Mouse (Mus musculus) adrenal gland, postnatal 25 days (tissue): Measurements from ENCODE around the gene Ccsap. TPM values are rescaled to one million over a fixed set of nuclear protein-coding genes. Genes with fewer than 3 reads are reported as not detected.
"Not testable (repeated sequence)": the region's sequence is repeated elsewhere in the genome, so short reads cannot be mapped to it uniquely, and the experiment has no call there.

Experiments
- DNase-seq: peaks from one replicate; pipeline ENCODE4 v3.0.0; 2021; ENCODE audit warnings: mixed read lengths
- total RNA-seq: library from RNA; stranded (reverse); gene quantifications from 2 replicates; pipeline ENCODE4 v1.2.3, GENCODE M21; 2021

Ccsap gene
- total RNA-seq, 1 experiment from 2014 or later = 4.4 TPM

DNA sequence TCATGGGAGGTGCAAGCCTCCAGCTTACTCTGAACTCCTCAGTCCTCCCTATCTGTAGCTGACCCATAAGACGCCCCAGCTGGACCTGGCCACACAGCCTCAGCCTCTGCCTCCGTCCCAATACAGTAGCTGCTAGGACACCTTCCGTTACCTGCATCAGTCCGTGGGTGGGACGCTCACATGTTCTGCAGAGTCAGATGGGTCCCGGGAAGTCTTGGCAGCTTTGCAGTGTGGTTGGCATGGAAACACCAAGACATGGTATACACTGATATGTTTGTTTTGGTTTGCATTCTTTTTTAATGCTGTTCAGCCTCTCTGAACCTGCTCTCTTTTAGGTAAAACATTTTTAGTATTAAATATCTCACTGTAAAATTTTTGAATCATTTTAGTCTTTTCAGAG, 23.7 kb downstream of the Ccsap start:
- no peak for DNase-seq

DNA sequence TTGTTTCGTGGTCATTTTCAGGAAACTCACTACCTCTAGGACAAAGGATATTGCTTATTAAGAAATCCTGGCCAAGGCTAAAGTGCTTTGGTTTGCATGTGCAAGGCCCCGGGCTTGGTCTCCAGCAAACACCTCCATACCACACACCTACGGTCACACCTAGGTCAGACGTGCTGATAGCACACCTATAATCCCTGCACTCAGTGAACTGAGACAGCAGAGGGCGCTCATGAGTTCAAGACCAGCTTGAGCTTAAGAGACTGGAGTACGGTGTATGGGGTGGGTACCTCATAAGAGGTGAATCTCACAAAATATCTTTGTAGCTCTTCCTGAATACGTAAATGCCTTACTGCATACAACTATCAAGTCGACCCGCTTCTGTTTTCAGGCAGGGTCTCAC, 24.6 kb downstream of the Ccsap start:
- DNase-seq = peak; percentile 62

DNA sequence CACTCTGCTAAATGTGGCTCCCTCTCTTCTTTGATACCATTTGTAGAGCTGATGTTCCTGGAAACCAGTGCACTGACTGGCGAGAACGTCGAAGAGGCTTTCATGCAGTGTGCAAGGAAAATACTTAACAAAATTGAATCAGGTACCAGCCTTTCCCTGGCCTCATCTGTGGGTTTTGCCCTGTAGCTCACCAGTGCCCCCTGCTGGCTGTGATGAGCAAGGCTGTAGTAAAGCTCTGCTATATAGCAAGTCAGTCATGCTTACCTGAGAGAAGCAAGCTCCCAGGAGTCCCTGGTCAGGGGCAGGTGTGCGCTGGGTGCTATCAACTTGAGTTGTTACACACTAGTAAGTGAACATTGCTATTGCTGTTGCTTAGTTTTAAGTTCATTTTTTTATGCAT, 27.3 kb downstream of the Ccsap start:
- DNase-seq = peak; percentile 76

DNA sequence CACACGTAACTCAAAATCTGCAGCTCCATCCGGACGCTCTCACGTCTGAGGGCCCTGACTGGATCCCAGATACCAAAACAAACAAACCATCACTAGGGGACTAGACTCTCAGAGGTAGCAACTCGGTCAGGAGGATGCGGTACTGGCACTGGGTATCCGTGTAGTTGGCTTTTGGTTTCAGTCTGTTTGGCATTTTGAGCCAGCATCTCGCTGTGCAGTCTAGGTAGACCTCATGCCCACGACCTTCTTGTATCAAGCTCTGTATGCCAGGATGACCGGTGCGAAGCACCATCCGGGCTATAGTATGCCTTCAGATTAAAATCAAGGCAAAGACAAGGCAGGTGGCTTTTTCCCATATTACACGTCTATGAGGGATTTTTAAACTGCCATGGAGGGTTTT, 32.5 kb downstream of the Ccsap start:
- DNase-seq = no peak

DNA sequence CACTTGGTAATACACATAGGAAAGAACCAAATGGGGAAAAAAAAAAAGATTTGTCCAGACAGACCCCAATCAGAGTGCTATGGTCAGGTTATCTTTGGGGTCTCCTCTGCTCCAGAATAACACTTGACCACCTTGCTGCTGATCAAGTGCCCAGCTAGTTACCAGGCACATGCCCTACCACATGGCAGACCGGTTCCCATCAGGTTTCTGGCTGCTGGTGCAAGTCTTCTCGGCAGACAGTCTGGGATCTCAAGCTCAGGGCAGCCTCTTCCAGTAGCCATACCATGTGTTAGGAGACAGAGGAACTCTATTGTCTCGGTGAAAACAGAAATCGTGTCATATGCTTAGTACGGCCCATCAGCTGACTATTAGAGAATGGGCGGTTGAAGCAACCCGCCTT, 33.3 kb downstream of the Ccsap start:
- no peak for DNase-seq

DNA sequence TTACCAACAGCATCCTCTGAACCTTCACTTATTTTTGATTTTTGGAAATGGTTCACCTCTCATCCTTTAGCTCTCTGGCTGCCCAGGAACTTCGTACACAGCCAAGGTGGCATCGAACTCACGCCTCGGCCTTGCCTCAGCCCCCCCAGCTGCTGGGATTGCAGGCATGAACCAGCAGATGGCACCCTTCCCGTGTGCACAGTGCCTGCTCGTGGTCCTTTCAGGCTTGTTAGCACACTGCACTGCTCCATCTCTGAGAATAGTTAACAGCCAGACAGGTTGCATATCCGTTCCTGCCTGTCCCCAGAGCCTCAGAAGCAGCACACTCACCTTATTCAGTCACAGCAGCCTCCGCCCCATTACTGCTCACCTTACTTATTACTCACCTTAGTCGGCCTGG, 34.0 kb downstream of the Ccsap start:
- DNase-seq = no peak

DNA sequence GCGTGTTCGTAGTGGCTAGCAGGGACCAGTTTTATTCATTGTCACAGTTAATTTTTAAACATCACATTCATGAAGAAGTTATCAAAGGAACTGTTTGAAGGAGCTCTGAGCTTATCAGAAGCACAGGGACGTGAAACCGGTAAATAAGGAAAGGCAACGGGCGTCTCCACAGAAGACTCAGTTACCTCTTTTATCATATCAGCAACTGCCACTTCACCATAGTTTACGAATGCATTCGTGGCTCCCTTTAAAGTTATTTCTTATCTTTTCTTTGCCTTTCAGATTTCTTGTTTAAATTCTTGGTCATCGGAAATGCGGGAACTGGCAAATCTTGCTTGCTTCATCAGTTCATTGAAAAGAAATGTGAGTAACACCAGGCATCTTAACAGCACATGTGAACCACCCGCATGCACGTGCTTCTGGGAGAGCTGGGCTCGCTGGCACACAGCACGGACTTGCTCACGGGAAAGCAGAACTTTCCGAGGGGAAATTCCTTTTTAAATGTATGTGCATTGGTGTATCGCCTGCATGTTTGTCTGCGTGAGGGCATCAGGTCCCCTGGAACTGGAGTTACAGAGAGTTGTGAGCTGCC, 36.4 kb downstream of the Ccsap start:
- no peak for DNase-seq

DNA sequence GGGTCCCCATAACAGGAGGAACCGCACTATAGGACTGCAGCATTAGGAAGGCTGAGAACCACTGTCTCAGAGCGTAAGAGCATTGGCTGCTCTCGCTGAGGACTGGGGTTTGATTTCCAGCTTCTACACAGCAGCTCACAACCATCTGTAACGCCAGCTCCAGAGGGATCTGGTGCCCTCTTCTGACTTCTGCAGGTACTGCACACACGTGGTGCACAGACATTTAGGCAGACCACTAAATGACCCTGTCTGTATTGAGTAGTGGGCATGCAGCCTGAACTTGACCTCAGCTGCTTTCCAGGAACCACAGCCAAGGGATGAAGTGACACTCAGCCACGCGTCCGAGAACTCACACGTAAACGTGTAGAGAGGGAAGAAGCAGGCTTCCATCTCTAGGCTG, 36.9 kb downstream of the Ccsap start:
- no peak for DNase-seq

DNA sequence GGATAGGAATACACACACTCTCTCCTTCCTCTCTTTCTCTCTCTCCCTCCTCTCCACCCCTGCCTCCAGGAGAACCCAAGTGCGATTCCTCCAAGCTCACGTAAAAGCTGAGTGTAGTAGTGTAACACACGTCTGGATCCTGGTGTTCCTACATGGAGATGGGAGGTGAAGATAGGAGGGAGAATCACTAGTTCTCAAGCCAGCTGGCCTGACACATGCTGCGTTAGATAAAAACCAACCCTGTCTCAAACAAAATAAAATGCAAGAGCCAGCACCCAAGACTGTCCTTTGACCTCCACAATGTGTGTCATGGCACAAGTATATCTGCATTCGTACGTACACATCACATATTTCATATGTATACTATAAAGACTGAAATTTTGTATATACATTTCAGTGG, 39.2 kb downstream of the Ccsap start:
- DNase-seq = no peak

DNA sequence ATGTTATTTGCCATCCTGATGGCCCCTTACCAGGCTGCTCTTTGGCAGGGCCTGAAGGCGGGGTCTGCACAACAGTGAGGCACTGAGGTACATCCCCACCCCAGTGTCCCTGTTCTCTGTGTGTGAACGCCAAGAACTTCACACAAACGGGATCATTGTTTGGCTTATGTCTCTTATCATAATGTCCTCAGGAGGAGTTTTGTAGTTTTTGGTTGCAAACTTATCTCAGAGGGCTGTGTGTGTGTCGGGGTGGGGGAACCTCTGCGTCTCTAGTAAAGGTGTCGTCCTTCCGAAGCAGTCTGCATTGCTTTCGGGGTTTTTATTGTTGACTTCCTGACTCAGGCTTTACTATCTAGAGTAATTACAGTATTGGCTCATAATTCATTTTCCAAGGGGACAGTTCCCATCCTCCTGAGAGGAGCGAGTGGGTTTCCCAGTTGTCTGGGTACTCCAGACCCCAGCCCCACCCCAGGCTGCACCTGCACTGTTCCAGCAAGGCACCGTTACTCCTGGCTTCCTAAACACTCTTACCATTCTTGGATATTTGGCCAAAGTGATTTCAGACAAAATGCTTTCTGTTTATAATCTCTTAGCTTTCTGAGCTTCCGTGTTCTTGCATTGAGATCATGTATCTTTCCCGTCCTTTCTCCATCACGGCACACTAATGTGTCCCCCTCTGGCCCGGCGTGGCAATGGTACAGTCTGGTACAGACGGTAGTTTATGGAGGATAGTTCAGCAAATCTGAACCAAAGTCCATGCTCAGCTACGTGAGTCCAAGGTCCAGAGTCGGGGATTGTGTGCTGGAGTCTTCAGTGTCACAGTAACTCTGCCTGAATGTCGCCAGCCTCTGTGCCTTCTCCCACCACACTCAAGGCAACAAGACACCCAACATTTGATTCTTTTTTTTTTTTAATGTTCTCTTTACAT, 40.1 kb downstream of the Ccsap start:
- DNase-seq = no peak

DNA sequence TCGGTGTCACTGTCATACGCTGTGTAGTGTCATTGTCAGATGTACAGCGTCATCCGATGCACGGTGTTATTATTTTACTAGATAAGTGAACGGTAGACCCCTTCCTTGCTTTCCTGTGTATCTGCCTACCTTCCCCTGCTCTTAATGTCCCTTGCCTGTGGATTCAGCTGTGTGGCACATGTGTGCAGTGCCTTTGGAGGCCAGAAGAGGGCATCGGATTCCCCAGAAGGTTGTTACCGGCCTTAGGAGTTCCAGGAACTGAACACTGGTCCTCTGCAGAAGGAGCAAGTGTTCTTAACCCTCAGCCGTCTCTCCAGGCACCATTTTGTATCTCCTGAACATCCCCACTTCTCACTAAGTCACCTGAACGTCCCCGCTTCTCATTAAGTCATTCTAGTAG, 42.3 kb downstream of the Ccsap start:
- no peak for DNase-seq

DNA sequence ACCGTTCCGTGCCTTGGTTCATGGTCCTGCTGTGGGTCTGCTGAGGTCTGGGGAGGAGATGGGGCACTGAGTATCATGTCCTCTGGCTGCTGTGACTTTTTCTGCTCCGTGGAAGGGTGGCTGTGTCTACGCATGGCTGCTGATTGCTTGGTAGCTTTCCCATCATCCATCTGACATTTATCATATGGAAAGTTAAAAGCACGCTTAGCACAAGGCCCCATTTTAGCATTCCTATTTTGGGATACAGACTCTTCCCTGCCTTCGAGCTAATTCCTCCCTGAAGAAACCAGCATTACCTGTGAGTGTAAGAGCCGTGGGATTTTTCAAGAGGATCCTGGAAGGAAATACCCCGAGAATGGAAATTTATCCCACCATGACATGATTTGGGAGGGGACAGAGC, 43.1 kb downstream of the Ccsap start:
- no peak for DNase-seq

DNA sequence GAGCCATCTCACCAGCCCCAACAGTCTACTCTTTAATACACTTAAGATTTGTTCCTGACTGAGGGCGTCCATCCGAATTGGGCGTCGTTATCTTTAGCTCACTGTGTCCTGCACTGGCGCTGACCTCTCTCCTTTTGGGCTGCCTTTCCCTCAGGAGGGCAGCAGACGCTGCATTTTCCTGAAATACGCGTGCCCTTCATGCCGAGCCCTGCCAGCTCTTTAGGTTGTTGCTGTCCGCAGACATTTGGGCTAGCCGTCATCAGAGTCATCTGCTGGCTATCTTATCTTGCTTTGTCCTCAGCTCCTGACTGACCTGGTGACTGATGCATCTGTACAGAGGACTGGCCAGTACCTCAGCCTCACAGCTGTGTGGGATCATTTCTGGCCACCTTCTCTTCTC, 44.7 kb downstream of the Ccsap start:
- DNase-seq = no peak

DNA sequence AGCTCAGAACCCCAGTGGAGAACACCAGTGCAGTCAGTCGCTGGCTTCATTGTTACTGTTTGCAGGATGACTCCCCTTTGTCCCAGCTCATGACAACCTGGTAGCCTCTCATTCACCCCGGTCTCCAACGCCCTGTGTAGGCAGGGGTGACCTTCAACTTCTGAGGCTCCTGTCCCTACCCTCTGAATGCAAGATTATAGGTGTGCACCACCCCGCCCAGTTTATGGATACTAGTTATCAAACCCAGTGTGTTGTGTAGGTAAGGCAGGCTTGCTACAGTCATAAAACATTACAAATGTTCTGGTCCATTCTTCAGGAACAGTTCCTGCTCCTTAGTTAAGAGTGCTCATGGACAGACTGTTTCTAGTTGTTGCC, 46.1 kb downstream of the Ccsap start:
- no peak for DNase-seq

DNA sequence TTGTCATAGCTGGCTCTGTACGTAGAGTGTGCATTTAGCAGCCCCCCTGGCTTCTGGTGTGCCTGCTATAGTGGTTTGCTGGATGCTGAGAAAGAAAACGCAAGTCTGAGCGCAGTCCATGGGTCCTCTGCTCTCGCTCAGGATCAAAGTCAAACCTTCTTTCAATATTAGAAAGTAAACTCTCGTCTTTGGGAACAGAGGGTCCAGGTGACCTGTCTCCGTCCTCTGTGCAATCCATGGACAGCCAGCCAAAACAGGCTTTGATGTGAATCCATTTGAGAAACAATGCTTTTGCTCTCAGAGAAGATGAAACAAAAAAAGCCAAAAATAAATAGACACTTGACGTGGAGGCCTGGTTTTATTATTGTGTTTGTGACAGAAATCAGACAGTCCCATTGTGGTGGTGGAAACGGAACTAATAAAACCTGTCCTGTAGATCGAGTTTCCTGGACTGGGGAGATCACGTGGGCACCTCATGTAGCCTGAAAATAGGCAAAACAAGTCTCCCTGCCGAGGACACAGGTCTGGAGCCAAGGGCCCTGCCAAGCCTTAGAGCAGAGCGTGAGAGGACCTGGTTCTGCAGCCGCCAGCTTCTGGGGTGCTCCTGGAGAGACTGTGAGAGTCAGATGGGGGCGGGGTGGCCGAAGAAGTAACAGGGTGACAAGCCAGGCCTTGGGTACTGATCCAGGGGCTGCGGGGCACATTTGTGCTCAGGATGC, 46.7 kb downstream of the Ccsap start:
- no peak for DNase-seq

DNA sequence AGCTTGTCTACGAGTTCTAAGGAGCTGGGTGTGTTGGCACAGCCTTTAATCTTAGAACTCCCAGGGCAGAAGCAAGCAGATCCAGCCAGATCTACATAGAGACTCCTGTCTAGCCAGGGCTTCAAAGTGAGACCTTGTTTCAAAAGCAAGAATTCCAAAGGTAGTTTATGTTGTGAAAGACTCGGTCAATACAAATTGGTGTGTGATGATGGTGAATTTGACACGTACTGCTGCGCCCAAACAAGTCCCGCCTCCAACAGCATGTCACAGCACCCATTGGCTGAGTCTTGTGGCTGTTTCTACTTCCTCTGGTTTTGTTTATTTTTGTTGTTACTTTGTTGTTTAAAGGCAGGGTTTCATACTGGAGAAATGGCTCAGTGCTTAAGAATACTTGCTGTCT, 47.8 kb downstream of the Ccsap start:
- no peak for DNase-seq

DNA sequence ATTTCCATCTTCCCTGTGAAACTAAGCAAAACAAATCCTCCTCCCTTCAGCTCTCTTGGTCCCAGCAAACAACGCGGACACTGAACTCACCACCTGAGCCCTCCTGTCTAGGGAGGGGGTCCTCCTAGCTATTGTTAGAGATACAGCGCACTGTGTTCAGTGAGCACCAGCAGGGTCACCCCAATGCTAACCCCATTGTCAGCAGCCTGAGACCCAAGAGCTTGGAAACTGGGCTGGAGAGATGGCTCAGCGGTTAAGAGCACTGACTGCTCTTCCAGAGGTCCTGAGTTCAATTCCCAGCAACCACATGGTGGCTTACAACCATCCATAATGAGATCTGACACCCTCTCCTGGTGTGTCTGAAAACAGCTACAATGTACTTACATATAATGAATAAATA, 50.7 kb downstream of the Ccsap start:
- not testable (repeated sequence) for DNase-seq

DNA sequence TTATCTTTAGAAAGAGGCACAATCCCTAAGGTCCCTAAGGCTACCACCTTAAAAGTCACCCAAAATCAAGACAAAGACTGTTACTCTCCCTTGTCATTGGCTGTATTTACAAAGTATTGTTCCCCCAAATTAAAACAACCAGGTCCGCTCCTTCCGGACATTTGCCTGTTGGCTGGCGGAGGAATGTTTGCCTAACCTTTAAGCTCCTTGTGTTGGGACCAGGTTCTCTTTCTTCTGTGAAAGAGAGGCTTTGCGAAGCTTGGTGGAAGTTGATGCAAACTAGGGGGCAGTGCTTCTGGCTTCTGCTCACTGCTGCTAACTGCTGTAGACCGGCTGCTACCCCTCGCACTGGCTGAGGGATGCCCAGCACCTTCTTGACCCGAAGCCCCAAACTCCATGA, 51.3 kb downstream of the Ccsap start:
- no peak for DNase-seq

DNA sequence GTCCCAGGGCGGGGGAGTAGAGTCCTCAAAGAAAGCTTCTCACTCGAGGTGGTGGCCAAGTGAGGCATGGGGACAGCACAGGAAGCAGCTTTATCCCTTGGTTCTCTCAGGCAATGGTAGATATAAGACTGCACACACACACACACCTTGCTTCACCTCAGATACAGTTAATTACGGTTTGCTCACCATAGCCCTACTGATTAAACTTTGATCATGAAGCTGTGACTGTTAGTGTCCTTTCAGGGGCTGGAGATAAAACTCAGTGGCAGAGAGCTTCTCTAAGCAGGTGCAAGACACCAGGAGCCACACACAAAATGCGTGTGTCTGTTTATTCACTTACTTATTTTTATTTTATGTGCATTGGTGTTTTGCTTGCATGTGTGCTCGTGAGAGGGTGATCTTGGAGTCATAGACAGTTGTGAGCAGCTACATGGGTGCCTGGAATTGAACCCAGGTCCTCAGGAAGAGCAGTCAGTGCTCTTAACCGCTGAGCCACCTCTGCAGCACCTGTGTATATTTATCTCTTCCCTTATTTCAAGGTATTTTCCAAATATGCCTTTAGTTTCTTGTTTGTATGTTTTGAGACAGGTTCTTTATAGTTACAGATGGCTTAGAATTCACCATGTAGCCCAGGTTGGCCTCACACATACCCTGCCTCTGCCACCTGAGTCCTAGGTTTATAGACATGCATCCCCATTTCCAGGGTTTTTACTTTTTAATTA, 52.0 kb downstream of the Ccsap start:
- no peak for DNase-seq

DNA sequence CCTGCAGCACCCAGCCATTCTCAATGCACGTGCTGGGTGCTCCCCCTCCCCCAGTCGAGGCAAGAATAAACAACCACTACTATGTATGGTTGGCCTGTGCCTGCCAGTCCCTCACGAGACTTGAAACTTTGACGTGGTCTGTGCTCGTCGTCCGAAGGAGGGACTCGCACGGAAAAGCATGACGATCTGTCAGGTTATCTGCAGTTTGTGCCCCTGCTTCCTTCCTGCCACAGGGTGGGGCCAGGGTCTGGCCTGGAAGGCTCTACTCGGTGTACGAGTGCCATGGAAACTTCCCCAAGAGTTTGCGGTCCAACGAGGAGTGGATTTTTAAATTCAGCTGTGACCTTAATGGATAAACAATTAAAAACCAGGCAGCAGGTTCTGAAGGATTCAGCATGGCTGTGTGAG, 53.0 kb downstream of the Ccsap start:
- no peak for DNase-seq

DNA sequence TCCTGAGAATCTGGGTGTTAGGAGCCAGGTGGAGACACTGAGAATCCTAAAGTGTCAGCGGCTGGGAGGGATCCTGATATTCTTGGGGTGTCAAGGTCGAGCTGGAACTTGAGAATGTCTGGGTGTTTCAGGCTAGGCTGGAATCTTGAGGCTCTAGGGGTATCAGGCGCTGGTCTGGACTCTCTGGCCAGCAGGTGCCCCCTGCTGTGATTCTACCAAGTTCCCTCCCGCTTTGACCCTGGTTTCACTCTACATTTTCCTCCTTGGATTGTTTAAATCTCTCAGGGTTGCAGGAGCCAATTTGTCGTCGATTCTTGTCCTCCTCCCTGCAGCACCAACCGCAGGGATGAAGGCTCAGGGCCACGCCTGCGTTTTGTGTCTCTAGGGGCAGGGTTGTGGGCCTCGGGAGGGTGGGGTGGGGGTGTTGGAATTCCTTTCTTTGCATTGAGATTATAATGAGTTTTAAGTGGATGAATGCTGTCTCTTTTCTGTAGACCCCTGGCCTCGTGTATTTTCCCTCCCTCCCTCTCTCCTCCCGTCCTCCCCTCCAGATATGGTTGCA, 53.6 kb downstream of the Ccsap start:
- DNase-seq = no peak

DNA sequence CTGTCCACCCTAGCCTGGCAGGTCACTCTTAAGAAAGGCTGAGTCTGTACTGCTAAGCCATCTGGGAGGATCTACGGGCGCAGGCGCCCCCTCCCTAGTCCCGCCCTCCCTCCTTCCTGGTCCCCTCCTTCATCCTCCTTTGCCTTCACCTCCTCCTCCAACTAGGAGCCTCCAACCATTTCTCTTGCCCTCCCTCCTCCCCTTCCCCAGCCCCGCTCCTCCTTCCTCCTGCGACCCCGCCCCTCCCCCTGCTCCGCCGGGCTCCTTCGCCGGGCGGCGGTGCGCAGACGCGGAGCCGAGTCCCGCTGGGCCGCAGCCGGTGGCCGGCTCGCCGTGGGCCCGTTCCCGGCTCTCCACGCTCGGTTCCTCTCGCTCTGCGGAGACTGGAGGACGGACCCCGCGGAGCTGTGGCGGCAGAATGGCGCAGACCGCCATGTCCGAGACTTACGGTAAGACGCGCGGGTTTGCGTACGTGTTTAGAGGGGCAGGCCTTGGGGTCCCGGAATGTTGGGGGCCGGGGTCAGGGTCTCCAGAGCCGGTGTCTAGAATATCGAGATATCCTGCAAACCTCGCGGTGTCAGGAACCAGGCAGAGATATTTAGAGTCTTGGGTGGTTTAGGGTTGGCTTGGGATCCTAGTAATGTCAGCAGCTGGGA, 54.2 kb downstream of the Ccsap start, which contains the start of gene Rab4a:
Gene Rab4a, plus strand, starts transcription at position 268 of the 656 bp plus-strand sequence.
- peak; percentile 92 for DNase-seq
